Mouse (Mus musculus): ENCODE results near the gene Cyb561d2.
"Not testable (repeated sequence)": the region's sequence is repeated elsewhere in the genome, so short reads cannot be mapped to it uniquely, and the experiment has no call there.

Gene Cyb561d2

DNA sequence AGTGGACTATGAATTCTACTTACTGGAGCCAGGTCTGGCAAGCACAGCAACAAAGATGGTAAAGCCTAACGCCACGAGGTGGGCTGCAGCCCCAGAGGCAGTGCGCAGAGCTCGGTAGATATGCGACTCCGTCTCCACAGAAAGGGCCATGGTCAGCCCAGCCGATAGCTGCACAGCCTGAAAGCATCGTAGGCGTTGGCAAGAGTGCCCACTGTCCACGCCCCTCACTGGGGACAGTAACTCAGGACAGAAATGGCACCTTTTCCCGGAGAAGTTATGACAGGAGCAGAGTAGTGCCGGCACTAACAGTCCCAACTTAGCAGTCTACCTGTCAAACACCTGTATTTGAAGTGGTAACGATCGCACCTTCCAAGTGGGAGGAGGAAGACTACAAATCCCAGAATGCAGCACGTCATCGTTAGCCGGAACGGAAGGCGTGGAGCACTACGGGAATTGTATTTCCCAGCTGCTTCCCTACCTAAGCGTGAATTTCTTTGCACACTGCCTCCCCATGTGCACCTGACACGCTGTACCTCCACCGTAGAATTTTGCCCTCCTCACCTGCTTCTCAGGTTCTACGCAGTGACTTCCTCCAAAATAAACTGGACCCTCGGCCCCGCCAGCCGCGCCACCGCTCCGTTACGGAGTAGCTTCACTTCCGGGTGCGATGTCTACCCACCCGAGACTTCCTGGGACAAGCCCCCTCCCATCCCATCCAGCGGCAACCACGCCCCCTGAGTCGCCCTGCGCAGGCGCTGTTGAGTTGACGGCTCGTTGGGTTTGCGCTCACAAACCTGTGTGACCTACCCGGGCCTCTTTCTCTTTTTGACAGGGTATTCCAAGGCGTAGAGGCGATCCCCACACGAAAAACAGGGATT lies at the start of gene Cyb561d2, which contains the start of gene Nprl2:
Gene Cyb561d2, minus strand, starts transcription at position 720 of the 878 bp plus-strand sequence.
Gene Nprl2, plus strand, starts transcription at position 753 of the 878 bp plus-strand sequence.
- DNase-seq: peak; percentile 94

- no peak for DNase-seq
Observed at GRCm38 (mm10) chr9:107590773-107591060, 48.7 kb upstream of the Cyb561d2 start.

- no peak for DNase-seq
Observed at GRCm38 (mm10) chr9:107590058-107590772, 48.2 kb upstream of the Cyb561d2 start.

DNA sequence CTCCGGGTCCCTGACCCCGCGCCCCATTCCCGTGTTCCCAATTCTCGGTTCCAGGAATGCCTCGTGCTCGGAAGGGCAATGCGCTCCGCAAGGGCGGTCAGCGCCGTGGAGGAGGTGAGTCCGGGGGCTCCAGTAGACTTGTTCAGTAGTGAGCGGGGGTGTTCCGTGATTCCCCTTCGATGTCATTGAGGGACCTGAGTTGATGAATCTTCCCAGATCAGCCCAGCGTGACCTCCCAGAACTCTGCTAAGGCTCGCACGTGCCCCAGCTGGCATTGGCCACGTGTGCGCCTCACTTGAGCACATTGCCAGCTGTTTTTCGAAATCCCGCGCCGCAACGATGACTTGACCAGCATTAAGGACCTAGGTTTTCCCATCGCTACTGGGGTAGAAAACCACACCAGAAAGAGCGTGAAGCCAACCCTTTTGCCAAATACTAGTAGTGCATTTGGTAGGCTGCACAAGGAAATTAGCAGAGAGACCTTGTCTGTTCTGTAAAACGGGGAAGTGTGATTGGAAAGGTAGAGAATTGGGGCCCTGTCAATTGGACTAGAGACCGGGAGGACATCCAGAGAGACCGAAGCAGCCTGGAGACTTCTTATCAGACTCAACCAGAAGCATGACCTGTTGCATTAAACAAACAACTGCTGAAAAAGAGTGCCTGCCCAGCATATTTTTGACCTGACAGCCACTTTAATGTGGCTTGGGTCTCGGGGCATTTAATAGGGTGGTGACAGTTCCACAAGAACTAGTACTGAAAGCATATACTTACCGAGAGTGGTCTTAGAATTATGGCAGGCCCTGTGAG lies 46.0 kb upstream of the Cyb561d2 start:
- DNase-seq: no peak

GRCm38 (mm10) chr9:107586974-107587832 lies 45.2 kb upstream of the Cyb561d2 start, which contains the start of gene Ifrd2:
Gene Ifrd2 (plus strand): TSS chr9:107587642.
- DNase-seq: peak; percentile 99

GRCm38 (mm10) chr9:107586504-107586903 lies 44.5 kb upstream of the Cyb561d2 start:
- no peak for DNase-seq

- DNase-seq: no peak
Observed at GRCm38 (mm10) chr9:107583174-107583573, 41.2 kb upstream of the Cyb561d2 start.

GRCm38 (mm10) chr9:107582509-107583062 lies 40.6 kb upstream of the Cyb561d2 start:
- no peak for DNase-seq

DNA sequence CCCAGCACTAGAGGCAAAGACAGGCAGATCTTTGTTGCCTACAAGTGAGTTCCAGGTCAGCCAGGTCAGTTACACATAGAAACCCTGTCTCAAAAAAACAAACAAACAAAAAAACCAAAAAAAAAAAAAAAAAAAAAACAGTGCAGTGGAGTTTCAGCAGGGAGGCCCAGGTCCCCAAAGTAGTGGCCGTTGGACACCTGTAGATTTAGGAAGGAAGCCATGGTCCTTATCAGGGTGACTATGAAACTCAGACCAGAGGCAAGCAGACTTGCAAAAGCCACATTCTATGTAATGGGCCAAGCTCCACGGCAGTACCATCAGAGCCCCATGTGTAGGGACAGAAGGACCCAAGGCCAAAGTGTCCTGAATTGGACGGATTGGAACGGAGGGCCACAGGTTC lies 39.6 kb upstream of the Cyb561d2 start:
- no peak for DNase-seq

DNA sequence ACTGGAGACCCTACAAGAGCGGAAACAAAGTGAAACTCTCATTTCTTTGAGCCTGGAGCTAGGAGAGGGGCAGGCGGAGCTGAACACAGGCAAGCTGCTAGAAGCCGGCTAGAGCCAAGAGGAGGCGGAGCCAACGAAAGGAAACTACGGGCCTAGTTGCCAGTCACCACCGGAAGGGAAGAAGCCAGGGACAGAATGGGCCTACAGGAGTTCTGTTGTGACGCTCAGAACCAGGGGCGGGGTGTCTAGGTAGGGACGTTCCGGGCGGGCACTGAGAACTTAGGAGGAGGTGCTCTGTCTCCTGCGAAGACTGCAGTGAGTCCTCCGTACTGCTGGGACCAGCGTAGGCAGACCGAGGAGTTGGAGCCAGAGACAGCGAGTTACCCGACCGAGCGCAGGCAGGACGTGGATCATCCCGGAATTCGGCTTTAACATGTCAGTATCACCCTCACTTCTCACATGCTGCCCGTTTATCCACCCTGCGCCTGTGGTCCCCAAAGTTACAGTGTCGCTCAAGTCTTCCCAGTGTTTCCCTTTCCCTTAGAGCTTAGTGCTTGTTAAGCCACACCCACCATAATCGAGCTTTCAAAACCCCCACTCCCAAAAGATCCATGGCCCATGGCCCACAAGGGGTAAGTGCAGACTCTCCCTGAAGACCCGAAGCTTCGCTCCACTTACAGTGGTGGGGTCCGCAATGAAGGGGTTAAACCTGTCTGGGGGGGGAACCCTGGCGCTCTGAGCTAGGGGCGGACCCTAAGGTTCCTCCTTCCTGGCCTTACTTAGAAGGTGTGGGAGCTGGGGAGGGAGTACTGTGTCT lies 38.7 kb upstream of the Cyb561d2 start, which contains the start of gene Hyal3:
Gene Hyal3, plus strand, starts transcription at position 318 of the 817 bp plus-strand sequence.
- DNase-seq: peak; percentile 93

DNA sequence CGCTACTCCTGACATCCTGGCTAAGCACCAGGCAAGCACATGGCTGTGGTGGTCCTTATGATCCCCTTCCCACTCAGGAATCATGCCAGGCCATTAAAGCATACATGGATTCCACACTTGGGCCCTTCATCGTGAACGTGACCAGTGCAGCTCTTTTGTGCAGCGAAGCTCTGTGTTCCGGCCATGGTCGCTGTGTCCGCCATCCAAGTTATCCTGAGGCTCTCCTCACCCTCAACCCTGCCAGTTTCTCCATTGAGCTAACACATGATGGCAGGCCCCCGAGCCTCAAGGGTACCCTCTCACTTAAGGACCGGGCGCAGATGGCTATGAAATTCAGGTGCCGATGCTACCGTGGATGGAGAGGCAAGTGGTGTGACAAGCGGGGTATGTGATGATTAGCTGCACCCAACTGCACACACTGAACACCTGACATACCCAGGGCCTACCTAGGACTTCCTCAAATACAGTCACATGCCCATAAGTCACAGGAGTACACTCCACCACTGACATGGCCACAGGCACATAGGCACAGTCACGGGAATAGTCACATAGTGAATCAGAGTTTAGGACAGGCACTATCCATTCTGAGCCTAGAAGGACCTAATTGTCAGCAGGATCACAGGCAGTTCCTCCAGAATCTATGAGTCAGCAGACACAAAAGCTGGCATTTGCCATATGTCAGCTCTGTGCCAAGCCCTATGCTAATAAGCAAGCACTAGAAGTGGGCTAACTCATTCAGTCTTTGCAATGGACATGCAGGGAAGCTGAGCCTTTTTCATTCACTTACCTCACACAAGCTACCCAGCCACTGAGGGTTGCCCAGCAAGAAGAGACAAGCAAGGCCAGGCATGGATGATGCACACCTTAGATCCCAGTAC lies 37.3 kb upstream of the Cyb561d2 start:
- peak; percentile 71 for DNase-seq

DNA sequence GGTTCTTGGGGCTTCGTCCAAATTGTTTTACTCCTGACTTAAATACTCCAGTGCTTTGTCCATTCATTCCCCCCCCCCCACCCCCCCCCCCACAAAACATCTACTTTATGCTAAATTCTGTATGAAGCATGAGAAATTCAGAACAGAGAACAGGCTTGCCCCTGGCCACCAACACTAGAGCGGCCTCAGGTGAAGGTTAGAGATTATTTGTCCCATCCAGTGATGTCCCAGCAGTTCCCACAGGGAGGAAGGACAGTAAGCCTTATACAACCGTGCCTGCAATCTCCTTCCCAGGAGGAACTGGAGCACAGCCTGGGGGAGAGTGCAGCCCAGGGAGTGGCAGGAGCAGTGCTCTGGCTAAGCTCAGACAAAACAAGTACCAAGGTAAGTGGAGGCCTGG lies 36.6 kb upstream of the Cyb561d2 start, which contains the start of gene Naa80:
Gene Naa80, plus strand, starts transcription at position 301 of the 400 bp plus-strand sequence.
- DNase-seq: no peak

DNA sequence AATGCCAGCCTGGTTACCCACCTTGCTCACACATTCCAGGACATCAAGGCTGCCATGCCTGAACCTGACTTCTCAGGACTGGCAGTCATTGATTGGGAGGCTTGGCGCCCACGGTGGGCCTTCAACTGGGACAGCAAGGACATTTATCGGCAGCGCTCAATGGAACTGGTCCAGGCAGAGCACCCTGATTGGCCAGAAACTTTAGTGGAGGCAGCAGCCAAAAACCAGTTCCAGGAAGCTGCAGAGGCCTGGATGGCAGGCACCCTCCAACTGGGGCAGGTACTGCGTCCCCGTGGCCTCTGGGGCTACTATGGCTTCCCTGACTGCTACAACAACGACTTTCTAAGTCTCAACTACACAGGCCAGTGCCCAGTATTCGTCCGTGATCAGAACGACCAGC lies 35.9 kb upstream of the Cyb561d2 start:
- DNase-seq: no peak

DNA sequence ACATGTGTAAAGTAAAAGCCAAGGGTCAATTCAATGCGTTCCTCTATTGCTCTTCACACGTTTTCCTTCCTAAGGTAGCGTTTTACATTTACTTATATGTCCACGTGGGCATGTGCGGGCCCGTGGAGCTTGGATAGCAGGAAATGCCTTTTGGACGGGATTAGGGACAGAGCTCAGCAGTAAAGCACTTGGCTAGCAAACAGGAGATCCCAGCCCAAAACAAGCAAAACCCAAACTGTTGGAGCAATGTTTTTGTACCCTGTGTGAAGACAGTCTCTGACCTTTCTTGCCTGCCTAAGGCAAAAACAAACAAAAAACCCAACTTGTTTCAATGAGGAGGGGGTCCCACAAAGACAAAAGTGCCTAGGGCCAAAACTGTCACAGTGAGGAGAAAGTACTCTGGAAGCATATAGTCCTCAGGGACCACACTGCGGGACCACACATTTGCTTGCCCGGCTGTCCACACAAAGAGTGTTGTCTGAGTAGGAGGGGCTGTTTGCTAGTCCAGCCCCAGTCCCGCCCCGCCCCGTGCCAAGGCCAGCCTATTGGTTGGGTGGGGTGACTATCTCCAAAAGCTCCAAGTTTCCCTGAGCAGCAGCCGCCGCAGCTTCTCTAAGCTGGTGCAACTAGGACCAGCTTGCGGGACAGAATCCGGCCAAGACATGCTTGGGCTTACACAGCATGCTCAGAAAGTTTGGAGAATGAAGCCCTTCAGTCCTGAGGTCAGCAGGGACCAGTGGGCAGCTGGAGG lies 34.5 kb upstream of the Cyb561d2 start, which contains the start of gene Hyal1:
Gene Hyal1, plus strand, starts transcription at position 571 of the 751 bp plus-strand sequence.
- no peak for DNase-seq

GRCm38 (mm10) chr9:107575579-107576356 lies 33.8 kb upstream of the Cyb561d2 start:
- no peak for DNase-seq

DNA sequence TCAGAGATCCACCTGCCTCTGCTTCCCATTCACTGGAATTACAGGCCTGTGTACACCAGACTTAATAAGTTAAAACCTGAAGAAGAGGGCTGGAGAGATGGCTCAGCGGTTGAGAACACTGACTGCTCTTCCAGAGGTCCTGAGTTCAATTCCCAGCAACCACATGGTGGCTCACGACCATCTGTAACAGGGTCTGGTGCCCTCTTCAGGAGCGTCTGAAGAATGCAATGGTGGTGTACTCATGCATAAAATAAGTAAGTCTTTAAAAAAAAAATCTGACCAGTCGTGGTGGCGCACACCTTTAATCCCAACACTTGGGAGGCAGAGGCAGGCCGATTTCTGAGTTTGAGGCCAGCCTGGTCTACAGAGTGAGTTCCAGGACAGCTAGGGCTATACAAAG lies 31.8 kb upstream of the Cyb561d2 start:
- DNase-seq: not testable (repeated sequence)

DNA sequence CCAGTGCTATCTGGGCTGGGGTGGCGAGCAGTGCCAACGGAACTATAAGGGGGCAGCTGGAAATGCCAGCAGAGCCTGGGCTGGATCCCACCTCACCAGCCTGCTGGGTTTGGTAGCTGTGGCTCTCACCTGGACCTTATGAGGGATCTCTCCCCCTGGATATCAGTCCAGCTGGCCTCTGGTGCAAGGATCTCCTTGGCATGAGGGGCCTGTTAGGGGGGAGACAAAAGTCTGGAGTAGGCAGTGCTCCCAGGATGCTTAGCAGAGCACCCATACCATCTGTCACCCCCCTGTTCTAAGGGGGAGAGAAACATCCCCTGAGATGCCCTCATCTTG lies 30.3 kb upstream of the Cyb561d2 start:
- no peak for DNase-seq
